Mouse (Mus musculus): Measurements from ENCODE around the gene Avil.
"Not testable (repeated sequence)": the region's sequence is repeated elsewhere in the genome, so short reads cannot be mapped to it uniquely, and the experiment has no call there.

DNA sequence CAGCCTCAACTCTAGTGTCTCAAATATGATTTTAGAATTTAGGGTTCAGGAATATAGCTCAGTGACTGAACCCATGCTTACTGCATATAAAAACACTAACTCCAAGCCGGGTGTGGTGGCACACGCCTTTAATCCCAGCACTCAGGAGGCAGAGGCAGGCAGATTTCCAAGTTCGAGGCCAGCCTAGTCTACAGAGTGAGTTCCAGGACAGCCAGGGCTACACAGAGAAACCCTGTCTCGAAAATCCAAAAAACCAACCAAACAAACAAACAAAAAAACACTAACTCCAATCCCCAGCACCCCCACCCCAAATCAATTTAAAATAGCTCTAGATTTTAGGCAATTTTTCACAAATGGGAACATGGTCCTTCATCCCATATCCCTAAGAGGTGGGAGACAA is 61.6 kb downstream of the Avil start:
- TF ChIP-seq CTCF, POLR2A (IDR thresholded peaks at IDR 0.05; ENCODE audit: insufficient read depth, low read depth, low read length): not testable (repeated sequence)

Measured in olfactory bulb, adult 2 months (tissue).